Comparison of ENCODE assay signal across 35 mouse cellular contexts in genomic region chr12:41878972-41879371, GRCm38 (mm10).
"Had no signal": no experiment of that assay in that cellular context is flagged by ENCODE, and none has a peak within 500 bp of the region (broad histone marks: within the 10 kb centered on the region; RNA-seq: fewer than 3 reads in every experiment).

No protein-coding gene starts in this region.

- DNase-seq: heart, postnatal 10 days; heart, postnatal 14 days; heart, postnatal 36 days; heart, postnatal 4 days; kidney, adult 11 months; kidney, adult 18-20 months; kidney, adult 2 months; kidney, adult 8-10 months; kidney, adult 9 months; kidney, postnatal 10 days; kidney, postnatal 14 days; kidney, postnatal 25 days; kidney, postnatal 36 days; kidney, postnatal 4 days; layer of hippocampus, adult 9-11 months; layer of hippocampus, postnatal 36 days had no signal

- H3K27me3 ChIP-seq: heart, embryonic 12.5 days; heart, embryonic 13.5 days; heart, embryonic 15.5 days; hindbrain, embryonic 12.5 days; hindbrain, embryonic 13.5 days; hindbrain, embryonic 15.5 days; intestine, embryonic 15.5 days; kidney, embryonic 15.5 days had no signal

- H3K9ac ChIP-seq: heart, embryonic 12.5 days; heart, embryonic 13.5 days; heart, embryonic 15.5 days; hindbrain, embryonic 12.5 days; hindbrain, embryonic 13.5 days; hindbrain, embryonic 14.5 days; hindbrain, embryonic 15.5 days; intestine, embryonic 15.5 days; kidney, embryonic 15.5 days had no signal

- H3K4me1 ChIP-seq: heart, embryonic 10.5 days; heart, embryonic 12.5 days; hindbrain, embryonic 10.5 days; hindbrain, embryonic 12.5 days; hindbrain, embryonic 13.5 days; hindbrain, embryonic 15.5 days; intestine, embryonic 15.5 days; kidney, embryonic 15.5 days had no signal

- H3K4me3 ChIP-seq: heart, embryonic 10.5 days; heart, embryonic 12.5 days; heart, embryonic 13.5 days; heart, embryonic 15.5 days; hindbrain, embryonic 10.5 days; hindbrain, embryonic 12.5 days; hindbrain, embryonic 13.5 days; hindbrain, embryonic 15.5 days; intestine, embryonic 15.5 days; kidney, embryonic 15.5 days; layer of hippocampus, adult 2 months had no signal

- ATAC-seq: hindbrain, embryonic 16.5 days; hindbrain, postnatal 0 days; inflammation-experienced regulatory T-cells, adult 6 months; intestine, embryonic 15.5 days; intestine, embryonic 16.5 days; intestine, postnatal 0 days had no signal

- H3K4me2 ChIP-seq: heart, embryonic 11.5 days; heart, embryonic 12.5 days; heart, embryonic 13.5 days; heart, embryonic 15.5 days; hindbrain, embryonic 12.5 days; hindbrain, embryonic 13.5 days; hindbrain, embryonic 14.5 days; hindbrain, embryonic 15.5 days; intestine, embryonic 15.5 days; kidney, embryonic 15.5 days had no signal

- H3K36me3 ChIP-seq: heart, embryonic 10.5 days; heart, embryonic 12.5 days; heart, embryonic 13.5 days; heart, embryonic 15.5 days; hindbrain, embryonic 10.5 days; hindbrain, embryonic 12.5 days; hindbrain, embryonic 13.5 days; hindbrain, embryonic 15.5 days; intestine, embryonic 15.5 days; kidney, embryonic 15.5 days had no signal

- H3K27ac ChIP-seq: heart, embryonic 10.5 days; heart, embryonic 13.5 days; heart, embryonic 15.5 days; hindbrain, embryonic 10.5 days; hindbrain, embryonic 12.5 days; hindbrain, embryonic 13.5 days; hindbrain, embryonic 14.5 days; hindbrain, embryonic 15.5 days; hindbrain, postnatal 0 days; intestine, embryonic 15.5 days; kidney, embryonic 15.5 days; kidney, postnatal 0 days; layer of hippocampus, adult 2 months had no signal

- H3K9me3 ChIP-seq: heart, embryonic 10.5 days; heart, embryonic 12.5 days; heart, embryonic 13.5 days; heart, embryonic 15.5 days; hindbrain, embryonic 10.5 days; hindbrain, embryonic 12.5 days; hindbrain, embryonic 13.5 days; hindbrain, embryonic 15.5 days; intestine, embryonic 15.5 days; kidney, embryonic 15.5 days had no signal
